Mouse (Mus musculus) neural tube, postnatal 0 days (tissue): ENCODE results near the gene Kif1a. TPM values are rescaled to one million over a fixed set of nuclear protein-coding genes. Genes with fewer than 3 reads are reported as not detected.

Experiments
- polyA plus RNA-seq: library from polyadenylated mRNA; unstranded; fragments of >200 nt; fragmentation: Nextera tagmentation; extraction: Ambion mirVana; gene quantifications from 2 replicates; pipeline ENCODE4 v1.2.1, GENCODE M21; 2015

Gene Kif1a
- polyA plus RNA-seq: 639 and 734 TPM in 2 replicates

GRCm38 (mm10) chr1:93101571-93102061 is at the start of gene Kif1a:
Kif1a (minus strand) TSS chr1:93101951.

GRCm38 (mm10) chr1:93135036-93135526 is 33.3 kb upstream of the Kif1a start, which contains the start of gene Agxt:
Agxt (plus strand) TSS chr1:93135240.

GRCm38 (mm10) chr1:93006061-93006460 is 95.7 kb downstream of the Kif1a start, which contains the start of gene Aqp12:
Aqp12 (plus strand) TSS chr1:93006334.

Other genes starting within 250 kb of the Kif1a start
- 0.09 and 0.10 TPM in 2 replicates for gene Ankmy1, start 199.0 kb downstream of the Kif1a start, polyA plus RNA-seq
- 22.5 and 22.9 TPM in 2 replicates for gene Dusp28, start 195.0 kb downstream of the Kif1a start, polyA plus RNA-seq
- gene Rnpepl1, start 191.2 kb downstream of the Kif1a start, polyA plus RNA-seq: 32.9 and 36.7 TPM in 2 replicates
- 58.2 and 64.1 TPM in 2 replicates for gene Capn10, start 167.6 kb downstream of the Kif1a start, polyA plus RNA-seq
- 0.21 and 0.27 TPM in 2 replicates for gene Gpr35, start 151.1 kb downstream of the Kif1a start, polyA plus RNA-seq
- gene Aqp12, start 95.6 kb downstream of the Kif1a start, polyA plus RNA-seq: not detected in 2 replicates
- 0.18 TPM in 1 of 2 replicates, not detected in the other for gene Agxt, start 33.3 kb upstream of the Kif1a start, polyA plus RNA-seq
- 0.10 TPM in 1 of 2 replicates, not detected in the other for gene 2310007B03Rik, start 59.0 kb upstream of the Kif1a start, polyA plus RNA-seq
- gene Crocc2, start 66.8 kb upstream of the Kif1a start, polyA plus RNA-seq: 0.28 and 0.34 TPM in 2 replicates
- gene Sned1, start 133.9 kb upstream of the Kif1a start, polyA plus RNA-seq: 5.1 and 6.7 TPM in 2 replicates
- gene Mterf4, start 204.0 kb upstream of the Kif1a start, polyA plus RNA-seq: 24.1 and 24.9 TPM in 2 replicates
- gene Ppp1r7, start 240.9 kb upstream of the Kif1a start, polyA plus RNA-seq: 57.8 and 62.7 TPM in 2 replicates
- gene Pask, start 241.5 kb upstream of the Kif1a start, polyA plus RNA-seq: 1.8 and 4.1 TPM in 2 replicates